Mouse (Mus musculus) gastrocnemius, adult 18-20 months (tissue): ENCODE results near the gene Adamtsl1. TPM values are rescaled to one million over a fixed set of nuclear protein-coding genes. Genes with fewer than 3 reads are reported as not detected.

Experiments used
- DNase-seq: peaks from one replicate; pipeline ENCODE4 v3.0.0; 2021; ENCODE audit warnings: low spot score
- total RNA-seq, 2 experiments: library from RNA; stranded (reverse); gene quantifications; 2 replicates each; pipeline ENCODE4 v1.2.3; 2021

The Adamtsl1 gene
- total RNA-seq, 2 experiments from 2014 or later = 3.2 to 5.6 TPM

GRCm38 (mm10) chr4:86045876-86046275 is 531.9 kb downstream of the Adamtsl1 start:
- DNase-seq = no peak

- DNase-seq = peak; percentile 26
These were observed 532.9 kb downstream of the Adamtsl1 start for GRCm38 (mm10) chr4:86046881-86047280.

- peak; percentile 62 for DNase-seq
These were observed 539.7 kb downstream of the Adamtsl1 start for GRCm38 (mm10) chr4:86053487-86054237.

- no peak for DNase-seq
These were observed 546.6 kb downstream of the Adamtsl1 start for GRCm38 (mm10) chr4:86060614-86061013.

GRCm38 (mm10) chr4:86068376-86068775 is 554.4 kb downstream of the Adamtsl1 start:
- DNase-seq = no peak

GRCm38 (mm10) chr4:86068875-86069718 is 555.1 kb downstream of the Adamtsl1 start:
- DNase-seq = no peak

GRCm38 (mm10) chr4:86074871-86075270 is 560.9 kb downstream of the Adamtsl1 start:
- no peak for DNase-seq

GRCm38 (mm10) chr4:86077355-86077754 is 563.4 kb downstream of the Adamtsl1 start:
- DNase-seq = no peak

- no peak for DNase-seq
These were observed 563.9 kb downstream of the Adamtsl1 start for GRCm38 (mm10) chr4:86077854-86078253.

- no peak for DNase-seq
These were observed 573.5 kb downstream of the Adamtsl1 start for GRCm38 (mm10) chr4:86087508-86087907.

GRCm38 (mm10) chr4:86103207-86103606 is 589.2 kb downstream of the Adamtsl1 start:
- no peak for DNase-seq

- no peak for DNase-seq
These were observed 594.4 kb downstream of the Adamtsl1 start for GRCm38 (mm10) chr4:86108325-86108724.

- no peak for DNase-seq
These were observed 605.1 kb downstream of the Adamtsl1 start for GRCm38 (mm10) chr4:86119067-86119466.

GRCm38 (mm10) chr4:86122431-86122830 is 608.5 kb downstream of the Adamtsl1 start:
- DNase-seq = no peak

GRCm38 (mm10) chr4:86124374-86124773 is 610.4 kb downstream of the Adamtsl1 start:
- no peak for DNase-seq

GRCm38 (mm10) chr4:86126636-86127035 is 612.7 kb downstream of the Adamtsl1 start:
- no peak for DNase-seq

GRCm38 (mm10) chr4:86158551-86158950 is 644.6 kb downstream of the Adamtsl1 start:
- DNase-seq = no peak

GRCm38 (mm10) chr4:86159362-86159761 is 645.4 kb downstream of the Adamtsl1 start:
- DNase-seq = no peak

GRCm38 (mm10) chr4:86170763-86171162 is 656.8 kb downstream of the Adamtsl1 start:
- DNase-seq = no peak

GRCm38 (mm10) chr4:86171461-86171860 is 657.5 kb downstream of the Adamtsl1 start:
- peak; percentile 51 for DNase-seq

- DNase-seq = peak; percentile 20
These were observed 663.5 kb downstream of the Adamtsl1 start for GRCm38 (mm10) chr4:86177471-86177870.

GRCm38 (mm10) chr4:86178116-86178515 is 664.1 kb downstream of the Adamtsl1 start:
- DNase-seq = no peak
